Mouse (Mus musculus): ENCODE measurements around the gene Fbxo39.

GRCm38 (mm10) chr11:72301334-72301733, 12.9 kb upstream of the Fbxo39 start, which contains the start of gene Xaf1:
- TF ChIP-seq CTCF (IDR thresholded peaks at IDR 0.05; ENCODE audit: low read depth, low read length) = no peak
- no peak for TF ChIP-seq POLR2A (IDR thresholded peaks at IDR 0.05; ENCODE audit: extremely low read depth, insufficient read depth, low read length)

Measured in liver, adult 2 months (tissue).